Mouse (Mus musculus) urinary bladder, postnatal 10 days (tissue): ENCODE data around the gene Trio.
A peak's percentile ranks its signal among the peaks of the same experiment; 100 is the strongest.

Source experiments
- DNase-seq: peaks from one replicate; pipeline ENCODE4 v3.0.0; 2022; ENCODE audit warnings: low spot score

Gene Trio

DNA sequence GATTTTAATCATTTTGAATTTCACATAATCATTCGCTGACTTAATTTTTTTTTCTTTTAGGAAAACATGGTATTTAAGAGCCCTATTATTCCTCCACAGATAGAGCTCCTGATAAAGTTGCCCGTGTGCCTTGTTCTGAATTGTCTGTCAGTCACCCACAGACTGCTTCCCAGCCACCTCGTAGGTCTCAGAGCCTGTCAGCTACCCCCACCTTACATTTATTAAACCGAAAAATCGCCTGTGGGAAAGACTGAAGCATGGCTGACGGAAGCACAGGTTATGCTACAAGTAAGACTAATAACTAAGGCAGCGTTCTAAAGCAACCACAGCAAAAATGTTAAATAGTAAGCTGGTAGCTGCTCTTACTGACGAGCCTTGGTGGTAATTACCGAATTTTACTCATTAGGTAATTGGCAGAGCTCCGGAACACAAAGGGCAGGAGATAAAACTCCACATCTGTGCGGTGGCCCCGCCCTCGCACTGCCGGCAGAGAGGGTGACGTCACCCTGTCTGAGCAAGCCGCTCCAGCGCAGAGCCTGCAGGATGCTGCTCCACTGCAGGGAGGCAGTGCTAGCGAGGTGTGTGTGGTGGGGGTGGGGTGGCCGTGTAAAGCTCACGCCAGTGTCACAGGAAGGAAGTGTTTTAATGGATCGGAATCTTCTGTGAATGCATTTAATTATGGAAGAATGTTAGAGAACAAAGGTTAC is 102.2 kb downstream of the Trio start:
- DNase-seq: no peak

DNA sequence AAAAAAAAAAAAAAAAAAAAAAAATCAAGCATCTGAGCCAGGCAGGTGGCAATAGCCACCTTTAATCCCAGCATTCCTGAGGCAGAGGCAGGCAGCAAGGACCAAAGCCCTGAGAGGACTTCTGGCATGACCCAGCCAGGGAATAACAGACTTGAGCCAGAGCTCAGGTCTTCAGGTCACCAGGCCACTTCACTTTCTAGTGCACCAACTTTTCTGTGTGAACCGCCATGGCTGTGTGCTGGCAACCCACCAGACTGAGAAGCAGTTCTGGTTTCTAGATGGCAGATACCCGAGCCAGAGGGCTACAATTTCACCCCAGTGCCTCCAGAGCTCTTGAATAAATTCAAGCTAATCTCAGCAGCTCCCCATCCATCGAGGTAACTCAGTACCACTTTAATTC is 104.9 kb downstream of the Trio start:
- DNase-seq: no peak

DNA sequence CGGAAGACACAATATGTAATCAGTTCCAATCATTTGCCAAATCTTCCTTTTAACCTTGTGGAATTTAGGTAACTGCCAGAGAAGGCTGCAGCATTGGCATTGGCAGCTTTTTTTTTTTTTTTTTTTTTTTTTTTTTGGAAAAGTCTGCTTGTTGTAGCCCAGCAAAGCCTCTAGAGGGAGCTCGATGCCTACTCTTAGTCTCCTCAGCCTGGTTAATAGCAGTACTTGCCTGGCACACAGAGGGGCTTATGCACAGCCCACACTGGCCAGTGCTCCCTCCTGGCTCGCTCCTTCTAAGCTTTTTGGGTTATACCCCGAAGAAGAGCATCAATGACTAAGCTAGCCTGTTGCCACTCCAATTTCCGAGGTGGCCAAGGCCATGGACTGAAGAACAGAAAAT is 106.1 kb downstream of the Trio start:
- DNase-seq: no peak

DNA sequence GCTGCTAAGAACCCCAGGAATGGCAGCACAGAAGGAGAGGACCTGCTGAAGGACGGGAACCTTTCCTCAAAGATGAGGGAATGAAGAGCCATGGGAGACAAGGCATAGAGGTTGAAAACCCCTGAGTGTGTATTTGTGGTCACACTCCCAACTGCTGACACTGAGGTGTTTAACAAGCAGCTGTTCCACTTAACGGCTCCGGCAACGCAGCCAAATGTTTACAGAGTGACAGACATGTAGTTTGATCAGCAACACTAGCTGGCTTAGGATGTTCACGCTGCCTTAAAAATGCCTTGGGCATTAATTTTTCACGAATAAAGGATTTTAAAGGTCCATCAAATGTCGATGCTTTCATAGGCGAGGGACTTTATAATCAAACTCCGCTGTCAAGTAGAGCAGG is 106.8 kb downstream of the Trio start:
- DNase-seq: no peak

DNA sequence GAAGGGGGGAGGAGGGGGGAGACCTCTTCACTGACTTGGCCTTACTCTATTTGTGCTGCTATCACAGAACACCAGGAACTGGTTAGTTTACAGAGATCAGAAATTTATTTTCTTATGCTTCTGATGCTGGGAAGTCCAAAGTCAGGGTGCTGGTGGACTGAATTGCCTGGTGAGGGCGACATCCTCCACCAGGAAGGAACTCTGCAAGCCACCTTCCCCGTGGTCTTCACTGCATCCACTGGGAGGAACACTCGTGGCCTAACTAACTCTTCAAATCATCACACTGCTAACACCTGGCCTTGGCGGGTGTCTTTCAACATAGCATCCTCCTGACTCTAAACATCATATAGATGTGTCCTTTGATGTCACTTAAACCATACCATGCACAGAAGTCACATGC is 109.4 kb downstream of the Trio start:
- no peak for DNase-seq

DNA sequence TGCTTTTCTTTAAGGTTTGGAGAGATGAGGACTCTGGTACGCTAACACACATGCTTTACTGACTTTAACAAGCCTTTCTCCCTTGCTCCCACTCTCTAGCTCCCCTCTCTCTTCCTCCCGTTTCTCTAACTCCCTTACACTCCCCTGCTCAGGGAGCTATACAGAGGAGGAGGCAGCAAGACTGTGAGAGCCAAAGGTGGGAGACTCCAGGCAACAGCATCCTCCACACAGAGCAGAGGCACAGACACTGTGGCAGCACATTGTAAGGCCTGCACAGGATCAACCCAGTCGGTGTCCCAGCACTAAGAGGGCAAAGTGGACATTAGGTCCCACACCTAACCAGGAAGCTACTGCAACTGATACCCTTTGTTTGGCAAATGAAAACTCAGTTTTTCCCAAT is 112.6 kb downstream of the Trio start:
- DNase-seq: no peak

DNA sequence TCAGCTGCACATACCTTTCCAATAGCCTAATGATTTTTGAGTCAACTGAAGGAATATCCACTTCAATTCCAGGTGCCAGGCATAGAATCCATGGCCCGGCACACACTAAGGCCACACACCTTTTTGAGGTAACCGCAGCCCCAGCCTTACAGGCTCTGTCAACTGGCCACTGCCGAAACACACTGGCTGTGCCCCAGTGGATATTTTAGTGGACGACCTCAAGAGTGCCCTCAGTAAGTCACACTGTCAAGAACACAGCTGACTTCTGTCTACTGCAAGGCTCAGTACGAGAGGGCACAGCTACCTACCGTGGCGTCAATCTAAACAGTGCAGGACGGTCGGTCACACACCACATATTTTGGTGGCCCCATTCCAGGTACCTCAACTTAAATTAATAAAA is 114.5 kb downstream of the Trio start:
- no peak for DNase-seq

DNA sequence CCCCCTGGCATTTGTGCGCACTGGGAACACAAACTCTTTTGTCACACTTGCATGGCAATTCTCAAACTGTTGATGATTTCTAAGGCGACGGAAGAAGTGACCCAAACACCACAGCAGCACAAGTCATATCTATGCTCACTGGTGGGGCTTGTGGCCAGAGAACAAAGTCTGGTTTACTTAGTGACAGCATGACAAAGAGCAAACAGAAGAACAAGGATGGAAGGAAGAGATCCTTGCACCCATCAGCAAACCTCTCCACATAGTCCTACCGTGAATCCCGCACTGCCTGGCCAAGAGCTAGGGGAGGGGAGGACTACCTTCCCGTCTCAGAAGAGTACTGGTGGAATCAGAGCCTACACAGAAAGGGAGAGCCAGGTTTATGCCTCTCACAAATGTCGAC is 115.5 kb downstream of the Trio start:
- no peak for DNase-seq

DNA sequence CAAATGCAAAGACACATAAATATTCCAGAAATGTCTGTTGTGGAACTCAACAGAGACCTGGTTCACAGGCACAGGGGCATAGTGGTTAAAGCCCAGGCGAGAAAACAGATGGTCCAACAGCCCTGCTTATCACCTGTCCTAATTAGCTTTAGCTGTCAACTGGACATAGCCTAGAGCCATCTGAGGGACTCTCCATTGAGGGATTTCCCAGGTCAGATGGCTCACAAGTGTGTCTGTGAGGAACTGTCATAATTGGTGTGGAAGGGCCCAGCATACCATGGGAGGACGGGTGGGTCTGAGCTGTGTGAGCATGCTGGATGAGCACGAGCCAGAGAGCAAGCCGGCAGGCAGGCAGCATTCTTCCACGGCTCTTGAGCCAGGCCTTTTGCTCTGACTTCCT is 118.0 kb downstream of the Trio start:
- DNase-seq: no peak

DNA sequence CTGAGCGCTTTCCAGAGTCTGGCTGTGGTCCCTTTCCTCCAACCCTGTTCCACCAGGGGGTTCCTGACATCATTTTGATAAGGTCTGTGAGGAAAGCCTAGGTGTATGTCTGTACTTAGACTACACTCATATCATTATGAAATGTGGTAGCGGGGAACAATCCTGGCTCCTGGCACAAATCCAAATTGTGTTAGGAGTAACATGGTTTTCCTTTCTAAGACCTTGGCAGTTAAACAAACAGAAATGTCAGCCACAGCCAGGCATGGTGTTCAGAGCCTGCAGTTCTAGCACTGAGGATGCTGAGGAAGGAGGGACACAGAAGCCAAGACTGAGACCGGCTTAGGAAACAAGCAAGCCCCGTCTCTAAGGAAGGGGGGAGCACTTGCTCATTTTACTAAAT is 119.2 kb downstream of the Trio start:
- DNase-seq: no peak

DNA sequence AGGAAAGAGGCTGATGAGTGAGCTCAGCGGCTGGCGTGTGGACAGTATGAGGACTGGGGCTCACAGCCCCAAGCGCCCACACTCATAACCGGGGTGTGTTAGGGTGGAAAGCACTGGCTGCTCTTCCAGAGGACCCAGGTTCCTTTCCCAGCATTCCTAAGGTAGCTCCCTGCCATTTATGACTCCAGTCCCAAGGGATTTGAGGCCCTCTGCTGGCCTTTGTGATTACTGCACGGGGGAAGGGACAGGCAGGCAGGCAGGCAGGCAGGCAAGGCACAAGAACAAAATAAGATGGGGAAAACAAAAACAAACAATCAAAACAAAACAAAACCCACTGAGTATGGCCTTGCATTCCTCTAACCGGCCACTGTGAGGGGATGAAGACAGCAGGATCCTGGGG is 120.3 kb downstream of the Trio start:
- no peak for DNase-seq

DNA sequence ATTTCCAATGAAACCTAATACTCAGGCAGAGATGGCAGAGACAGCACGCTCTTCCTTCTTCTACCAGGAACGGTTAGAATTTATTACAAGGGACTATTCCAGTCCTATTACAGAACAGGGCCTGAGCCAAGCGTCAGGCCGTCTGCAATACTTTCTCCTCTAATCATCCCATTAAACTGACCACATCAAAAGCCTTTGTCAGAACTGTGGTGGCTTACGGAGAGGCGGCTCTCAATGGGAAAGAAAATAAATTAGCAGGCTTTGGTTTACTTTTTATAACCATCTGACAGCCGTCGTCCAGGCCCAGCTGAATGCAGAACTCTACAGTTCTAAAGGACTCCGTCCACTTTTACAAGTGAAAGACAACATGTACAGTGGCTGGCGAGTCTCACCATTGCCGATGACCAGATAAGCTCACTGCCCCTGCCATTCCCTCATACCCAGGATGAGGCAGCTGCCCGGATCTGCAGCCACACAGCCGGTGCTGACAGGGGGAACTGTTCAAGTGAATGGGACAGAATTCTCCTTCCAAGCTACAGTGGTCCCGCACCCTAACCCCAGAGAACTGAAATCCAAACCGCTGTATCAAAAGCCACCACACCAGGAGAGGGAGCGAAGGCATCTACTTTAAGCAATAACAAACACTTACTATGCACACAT is 121.2 kb downstream of the Trio start:
- DNase-seq: no peak

DNA sequence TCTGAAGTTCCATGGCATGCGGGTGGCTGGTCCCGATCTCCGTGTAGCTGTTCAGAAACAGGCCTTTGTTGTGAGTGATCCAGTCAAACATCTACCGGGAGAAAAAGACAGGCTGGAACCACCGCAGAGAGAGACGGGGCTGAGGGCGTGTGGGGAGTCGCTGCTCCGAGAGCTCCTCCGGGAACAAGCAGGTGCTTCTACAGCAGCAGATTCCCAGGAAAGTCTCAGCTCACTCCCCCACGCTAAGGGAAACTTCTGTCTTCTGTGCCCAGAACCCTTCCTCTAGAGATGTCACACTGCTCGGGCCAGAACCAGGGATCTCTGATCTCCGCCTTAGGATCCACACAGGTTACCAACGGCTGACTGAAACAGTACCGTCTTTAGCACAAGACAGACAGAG is 124.4 kb downstream of the Trio start:
- no peak for DNase-seq

DNA sequence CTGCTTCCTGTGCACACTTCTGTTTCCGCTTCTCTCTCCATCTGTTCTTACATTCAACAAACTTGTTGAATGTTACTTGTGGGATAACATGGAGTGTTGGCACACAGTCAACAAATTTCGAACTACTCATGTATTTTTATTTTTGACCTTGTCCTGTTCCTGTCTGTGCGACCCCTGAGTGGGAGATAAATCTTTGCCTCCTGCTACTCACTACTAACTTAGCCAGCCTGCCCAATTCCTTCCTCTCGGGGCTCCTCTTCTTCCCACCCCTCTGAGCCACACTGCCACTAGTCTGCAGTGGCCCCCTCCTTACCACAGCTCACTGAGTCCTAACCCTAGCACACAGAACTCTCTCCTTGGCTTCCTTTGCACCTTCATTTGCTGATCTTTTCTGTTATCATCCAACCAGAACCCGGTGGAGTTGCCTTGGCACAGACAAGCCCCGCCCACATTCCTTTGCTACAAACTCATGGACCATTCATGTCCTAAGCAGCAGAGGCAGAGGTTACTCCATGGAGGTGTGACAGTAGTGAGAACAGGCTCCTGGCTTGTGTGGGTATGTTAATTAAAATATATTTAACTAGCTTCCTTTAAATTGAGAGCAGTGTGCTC is 126.7 kb downstream of the Trio start:
- no peak for DNase-seq

DNA sequence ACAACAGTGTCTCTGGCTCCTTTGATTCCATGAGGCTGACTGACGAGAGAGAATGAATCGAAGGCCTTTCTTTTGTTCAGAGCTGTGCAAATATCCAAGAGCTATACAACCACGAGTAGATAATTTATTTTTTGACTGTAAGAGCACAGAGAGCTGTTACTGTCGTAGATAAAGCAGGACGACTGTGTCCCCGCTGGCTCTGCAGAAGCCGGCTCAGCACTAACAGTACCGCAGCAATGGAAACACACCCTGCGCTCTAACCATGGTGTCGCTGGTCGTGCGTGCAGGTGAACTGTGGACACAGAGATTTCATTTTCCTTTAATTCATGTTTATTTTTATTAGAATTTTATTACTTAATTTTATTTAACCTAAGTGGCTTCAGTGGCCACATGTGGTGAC is 131.5 kb downstream of the Trio start:
- no peak for DNase-seq

DNA sequence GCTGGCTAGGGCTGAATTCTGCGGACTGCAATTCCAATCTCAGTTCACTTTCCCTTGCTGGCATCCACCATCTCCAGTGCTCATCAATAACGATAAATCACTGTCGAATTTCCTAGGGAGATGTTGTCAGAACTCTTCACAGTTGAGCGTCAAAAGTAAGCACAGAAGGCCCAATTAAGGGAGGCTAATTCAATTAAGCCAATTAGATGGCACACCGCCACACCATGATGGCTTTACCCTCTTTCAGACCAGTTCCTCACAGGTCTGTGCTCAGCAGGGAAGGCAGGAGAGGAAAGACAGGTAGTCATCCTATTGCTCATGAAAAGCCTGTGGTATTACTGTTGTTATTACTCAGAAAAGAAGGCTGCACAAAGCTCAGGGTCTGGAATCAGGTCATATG is 133.6 kb downstream of the Trio start:
- no peak for DNase-seq

DNA sequence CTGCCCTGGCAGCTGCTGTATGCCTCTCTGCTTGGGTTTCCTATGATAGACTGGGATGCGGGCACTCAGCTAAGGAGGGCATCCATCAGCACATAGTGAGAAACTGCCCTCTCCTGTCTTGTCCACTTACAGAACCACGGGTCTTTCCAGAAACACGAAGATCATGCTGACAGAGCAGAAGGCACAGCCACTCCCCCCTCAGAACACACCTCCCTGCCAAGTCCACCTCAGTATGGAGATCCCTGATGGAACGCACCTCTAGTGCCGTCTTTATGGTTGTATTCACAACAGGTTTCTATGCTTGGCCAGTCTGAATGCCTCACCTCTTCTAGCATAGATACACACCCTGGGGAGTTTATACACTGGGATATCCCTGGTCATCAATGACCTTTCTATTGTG is 135.0 kb downstream of the Trio start:
- no peak for DNase-seq

DNA sequence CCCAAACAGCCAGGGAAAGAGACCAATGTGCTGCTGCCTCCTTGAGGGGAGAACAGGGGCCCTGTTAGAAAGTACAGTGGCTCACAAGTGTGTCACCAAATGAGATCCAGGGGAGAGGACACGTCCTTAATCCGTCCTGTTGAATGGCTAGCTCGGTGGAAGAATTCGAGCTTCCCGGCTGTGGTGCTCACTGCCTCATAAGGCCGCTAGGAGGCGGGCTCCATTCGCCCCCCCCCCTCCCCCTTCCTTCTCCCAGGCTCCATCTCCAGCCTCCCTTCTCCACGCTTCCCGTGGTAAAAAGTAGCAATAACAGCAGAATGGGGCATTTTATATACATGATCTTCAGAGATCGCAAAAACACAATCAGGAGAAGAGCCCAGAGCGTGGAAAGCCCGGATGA is 137.5 kb downstream of the Trio start:
- DNase-seq: no peak

DNA sequence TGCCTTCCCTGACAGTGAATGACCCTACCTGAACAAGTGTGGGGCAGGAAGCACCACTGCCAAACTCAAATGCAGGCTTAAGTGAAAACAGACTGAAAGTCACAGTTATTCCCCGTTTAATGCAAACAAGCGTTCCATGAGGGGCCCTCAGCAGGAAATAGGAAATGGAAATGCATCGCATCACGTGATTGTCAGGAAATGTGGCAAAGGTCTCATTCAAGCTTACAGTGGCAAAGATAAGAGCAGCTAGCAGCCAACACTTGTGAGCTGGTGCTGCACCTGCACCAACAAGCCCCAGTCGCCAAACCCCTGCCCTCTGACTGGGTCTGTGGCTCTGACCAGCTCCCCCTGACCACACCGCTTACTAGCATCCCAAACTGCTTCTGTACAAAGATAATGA is 138.7 kb downstream of the Trio start:
- no peak for DNase-seq

DNA sequence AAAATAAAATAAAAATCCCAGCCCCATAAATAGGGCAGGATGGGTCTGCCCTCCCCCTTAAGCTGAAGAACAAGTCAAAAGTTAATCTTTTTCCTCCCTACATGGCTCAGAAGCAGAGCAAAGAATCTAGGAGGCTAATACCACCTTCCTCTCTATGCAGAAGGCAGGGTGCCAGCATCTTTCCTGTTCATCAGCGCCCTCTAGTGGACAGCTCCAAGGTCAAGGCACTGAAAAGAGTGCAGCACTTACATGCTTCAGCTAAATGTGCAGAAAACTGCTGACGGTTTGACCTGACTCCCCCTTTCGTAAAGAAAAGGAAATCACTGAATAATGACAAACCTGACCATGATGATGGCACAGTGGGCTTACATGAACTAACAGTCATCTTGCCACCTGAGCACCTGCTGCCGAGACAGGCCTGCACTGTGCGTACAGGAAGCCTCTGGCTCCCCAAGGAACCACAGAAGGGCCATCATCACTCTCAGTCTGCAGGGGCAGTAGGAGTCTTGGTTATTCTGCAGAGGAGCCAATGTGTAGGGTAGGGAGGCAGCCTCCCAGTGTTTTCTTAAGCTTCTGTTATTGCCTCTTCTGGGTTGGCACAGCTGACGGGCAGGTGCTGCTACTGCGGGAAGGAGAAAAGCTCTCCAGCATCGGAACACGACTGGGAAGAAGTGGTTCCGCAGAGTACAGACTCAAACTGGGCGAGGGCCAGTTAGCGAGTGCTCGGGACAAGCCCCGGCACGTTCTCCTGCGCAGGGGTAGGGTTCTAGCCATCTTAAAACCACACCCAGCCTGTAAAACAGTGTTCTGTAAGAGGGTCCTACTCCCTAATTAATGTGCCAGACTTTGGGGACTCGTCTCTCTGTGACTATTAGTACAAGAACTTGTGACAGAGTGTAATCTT is 141.0 kb downstream of the Trio start:
- DNase-seq: peak; percentile 45

DNA sequence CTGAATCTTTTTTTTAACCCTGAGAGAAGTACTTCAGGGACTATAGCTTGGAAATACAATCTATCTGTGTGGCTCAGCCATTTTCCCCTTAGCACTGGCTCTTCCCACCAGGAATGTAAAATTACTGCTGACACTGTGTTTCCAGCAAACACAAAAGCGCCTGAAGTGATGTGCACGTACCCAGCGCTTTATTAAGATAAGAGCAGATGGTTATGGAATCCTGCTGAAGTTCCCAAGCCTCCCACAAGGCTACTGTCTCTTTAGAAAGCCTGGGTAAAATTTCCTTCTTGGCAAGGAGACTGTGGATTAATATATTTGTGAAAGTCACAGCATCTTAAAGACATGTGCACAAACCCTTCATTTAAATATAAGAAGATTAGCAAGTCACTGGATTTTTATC is 141.8 kb downstream of the Trio start:
- DNase-seq: no peak

DNA sequence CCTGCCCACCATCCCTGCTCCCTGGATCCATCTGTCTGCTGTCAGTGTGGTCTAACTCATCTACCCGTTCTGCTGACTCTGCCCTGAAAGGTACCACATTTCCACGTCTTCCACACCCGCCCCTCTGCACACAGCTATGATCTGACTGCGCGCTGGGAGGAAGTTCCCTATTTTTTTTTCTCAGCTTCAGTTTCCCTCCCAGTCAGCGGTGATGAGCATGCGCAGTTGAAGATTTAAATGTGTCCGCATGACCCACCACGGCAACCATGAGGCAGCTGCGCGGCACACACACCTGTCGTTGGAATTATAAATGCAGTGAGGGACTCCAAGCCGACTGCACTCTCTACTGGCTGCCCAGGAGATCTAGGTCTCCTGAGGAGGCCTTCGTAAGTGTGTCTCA is 142.8 kb downstream of the Trio start:
- DNase-seq: no peak

DNA sequence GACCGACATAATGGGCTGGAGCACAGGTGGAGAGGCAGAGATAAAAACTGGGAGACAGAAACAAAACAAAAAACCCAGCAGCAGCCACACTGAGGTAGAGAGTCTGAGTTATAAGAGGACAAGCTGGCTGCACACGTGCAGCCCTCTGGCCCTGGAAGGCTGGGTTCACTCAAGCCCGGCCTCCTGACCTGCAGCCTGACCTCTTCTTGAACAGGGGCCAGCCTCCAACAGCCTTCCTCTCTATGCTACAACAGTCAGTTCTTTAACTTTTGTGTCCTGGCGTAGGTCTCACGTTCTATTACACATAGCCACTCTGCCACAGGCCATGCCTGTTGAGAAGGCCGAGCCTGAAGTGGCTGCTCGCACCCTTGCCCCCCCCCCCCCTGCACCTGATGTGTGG is 147.8 kb downstream of the Trio start:
- DNase-seq: no peak
